Mouse (Mus musculus) kidney, postnatal 25 days (tissue): Measurements from ENCODE around the gene Elmo2.

Experiments used
- DNase-seq, 2 experiments: peaks; one replicate each; pipeline ENCODE4 v3.0.0; 2021; ENCODE audit warnings: mixed read lengths in 2 of 2

The Elmo2 gene

DNA sequence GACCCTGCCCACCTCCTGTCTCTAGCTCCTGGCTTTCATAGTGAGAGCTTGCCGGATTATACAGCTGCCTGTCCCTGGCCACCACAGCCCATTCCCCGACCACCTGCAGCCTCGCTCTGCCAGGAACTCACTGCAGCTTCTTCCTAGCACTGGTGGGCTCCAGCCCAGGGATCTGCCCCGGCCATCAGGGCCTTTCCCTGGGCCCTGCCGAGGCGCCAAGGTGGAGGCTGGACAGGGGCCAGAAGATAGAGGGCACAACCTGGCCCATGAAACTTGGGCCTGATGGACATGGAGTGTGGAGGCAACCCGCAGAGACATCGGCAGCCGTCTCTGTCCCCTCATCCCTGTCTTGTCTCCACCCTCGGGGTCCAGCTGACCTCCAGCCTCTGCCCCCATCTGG lies 70.1 kb downstream of the Elmo2 start:
- no peak for DNase-seq

DNA sequence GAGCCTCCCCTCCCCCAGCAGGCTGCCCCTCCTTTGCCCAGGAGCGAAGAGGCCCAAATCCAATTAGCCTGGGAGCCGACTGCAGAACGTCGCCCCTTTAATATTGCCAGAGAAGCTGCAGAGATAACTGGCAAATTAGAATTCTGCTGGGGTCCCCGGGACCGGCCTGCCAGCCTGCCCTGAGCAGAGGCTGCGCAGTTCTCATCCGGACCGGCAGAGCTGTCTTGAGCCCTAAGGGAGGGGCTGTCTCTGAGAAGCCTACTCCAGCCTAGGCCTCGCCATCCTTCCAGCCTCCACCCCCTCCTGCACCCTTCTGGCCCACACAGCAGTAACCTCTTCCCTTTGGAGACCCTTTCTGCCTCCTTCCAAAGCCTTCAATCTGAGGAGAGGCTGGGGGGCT lies 72.4 kb downstream of the Elmo2 start:
- no peak for DNase-seq

DNA sequence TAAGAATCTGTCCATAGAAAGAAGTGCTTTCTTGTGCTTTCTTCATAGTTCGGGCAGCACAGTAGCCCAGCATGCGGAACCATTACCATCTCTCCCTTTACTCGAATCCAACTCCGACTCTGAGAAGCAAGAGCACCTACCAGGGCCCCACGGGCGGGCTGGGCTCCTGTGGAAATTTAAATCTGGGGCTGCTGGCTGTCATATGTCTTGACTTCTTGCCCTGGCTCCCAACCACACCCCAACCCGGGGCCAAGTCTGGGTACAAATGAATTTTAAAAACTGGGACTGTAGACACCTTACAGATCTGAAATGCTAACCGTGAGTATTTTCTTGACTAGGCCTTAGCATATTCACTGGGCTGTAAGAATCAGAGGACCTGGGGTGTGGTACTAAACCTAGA lies 73.0 kb downstream of the Elmo2 start:
- no peak for DNase-seq

DNA sequence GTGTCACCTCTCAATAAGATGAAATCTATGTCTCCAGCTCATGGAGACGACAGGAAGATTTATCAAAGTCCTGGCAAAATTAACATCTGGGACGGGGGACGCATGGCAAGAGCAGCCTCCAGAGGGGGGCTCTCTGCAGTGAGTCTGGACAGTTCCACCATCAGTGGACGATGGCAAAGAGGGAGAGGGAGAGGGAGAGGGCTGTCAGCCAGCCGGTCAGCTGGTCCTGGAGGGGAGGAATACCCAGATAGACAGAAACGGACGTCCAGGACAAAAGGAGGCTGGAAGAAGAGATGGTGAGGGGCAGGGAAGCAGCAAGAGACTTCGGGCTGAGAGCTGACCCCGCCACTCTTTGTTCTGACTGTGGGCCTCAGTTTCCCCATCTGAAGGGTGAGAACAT lies 73.5 kb downstream of the Elmo2 start:
- DNase-seq = no peak

DNA sequence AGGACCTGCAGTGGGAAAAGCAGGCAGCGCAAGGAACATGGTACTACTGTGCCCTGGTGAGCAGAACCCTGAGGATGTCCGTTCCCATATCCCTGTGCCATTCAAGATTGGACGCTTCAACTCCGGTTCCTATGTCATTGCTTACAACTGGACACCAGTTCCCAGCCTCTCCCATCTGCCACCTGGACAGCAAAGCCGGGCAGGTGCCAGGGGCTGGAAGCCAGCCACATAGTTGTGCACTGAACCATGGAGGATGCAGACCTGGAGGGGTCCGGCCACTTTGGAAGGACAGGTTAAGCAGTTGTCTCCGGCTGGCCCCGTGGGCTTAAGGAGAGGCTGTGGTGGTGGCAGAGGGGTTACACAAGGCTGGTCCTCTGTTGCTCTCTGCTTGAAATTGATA lies 73.9 kb downstream of the Elmo2 start:
- DNase-seq = peak; percentile 67 to 80

DNA sequence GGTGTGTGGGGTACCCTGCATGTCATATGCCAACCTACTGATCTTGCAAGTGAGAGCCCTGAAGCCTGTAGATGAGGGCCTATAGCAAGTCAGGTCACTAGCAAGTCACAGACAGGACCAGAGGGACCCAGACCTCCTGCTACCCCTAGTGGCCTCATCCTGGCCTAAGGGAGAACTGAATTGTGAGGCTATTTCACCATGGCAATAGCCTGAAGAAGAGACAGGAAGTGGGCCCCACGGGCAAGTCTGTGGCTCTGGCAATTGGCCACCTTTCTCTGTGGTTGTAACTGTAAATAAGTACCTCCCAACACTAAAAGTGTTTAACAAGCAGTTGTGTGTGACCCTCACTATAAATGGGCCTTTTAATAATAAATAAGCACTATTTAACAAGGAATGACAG lies 75.4 kb downstream of the Elmo2 start:
- no peak for DNase-seq

DNA sequence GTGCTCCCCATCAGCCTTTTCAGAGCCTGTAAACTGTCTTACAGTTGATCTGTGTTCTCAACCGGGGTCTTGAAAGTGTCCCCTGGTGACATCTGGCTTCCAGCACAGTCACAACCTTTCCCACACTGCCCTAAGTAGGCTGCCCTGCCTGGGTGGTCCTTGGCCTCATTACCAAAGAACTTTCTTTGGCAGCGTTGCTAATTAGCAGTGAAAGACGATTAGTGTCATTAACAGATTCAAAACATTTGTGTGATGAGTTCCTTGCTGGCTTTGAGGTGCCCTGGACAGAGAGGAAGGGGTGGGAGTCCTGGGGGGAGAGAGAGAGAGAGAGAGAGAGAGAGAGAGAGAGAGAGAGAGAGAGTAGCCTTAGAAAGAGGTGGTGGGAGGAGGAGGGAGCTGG lies 77.3 kb downstream of the Elmo2 start:
- DNase-seq = no peak

DNA sequence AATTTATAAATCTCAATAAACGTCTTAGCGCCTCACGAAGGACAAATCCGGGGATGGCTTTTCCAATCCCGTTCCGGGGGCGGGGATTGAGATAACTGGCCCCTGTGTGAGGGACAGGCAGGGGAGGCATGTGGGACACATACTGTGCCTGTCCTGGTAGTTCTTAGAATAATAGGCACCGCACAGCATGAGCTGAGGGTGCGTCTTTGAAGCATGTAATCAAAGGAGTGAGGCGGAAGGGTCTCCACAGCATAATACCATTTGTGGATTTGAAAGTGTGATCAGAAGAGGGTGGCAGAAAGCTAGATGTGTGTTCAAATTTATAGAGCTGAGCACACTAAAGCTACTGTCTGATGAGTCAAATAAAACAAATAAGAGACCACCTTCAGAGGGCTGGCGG lies 79.9 kb downstream of the Elmo2 start:
- no peak for DNase-seq

DNA sequence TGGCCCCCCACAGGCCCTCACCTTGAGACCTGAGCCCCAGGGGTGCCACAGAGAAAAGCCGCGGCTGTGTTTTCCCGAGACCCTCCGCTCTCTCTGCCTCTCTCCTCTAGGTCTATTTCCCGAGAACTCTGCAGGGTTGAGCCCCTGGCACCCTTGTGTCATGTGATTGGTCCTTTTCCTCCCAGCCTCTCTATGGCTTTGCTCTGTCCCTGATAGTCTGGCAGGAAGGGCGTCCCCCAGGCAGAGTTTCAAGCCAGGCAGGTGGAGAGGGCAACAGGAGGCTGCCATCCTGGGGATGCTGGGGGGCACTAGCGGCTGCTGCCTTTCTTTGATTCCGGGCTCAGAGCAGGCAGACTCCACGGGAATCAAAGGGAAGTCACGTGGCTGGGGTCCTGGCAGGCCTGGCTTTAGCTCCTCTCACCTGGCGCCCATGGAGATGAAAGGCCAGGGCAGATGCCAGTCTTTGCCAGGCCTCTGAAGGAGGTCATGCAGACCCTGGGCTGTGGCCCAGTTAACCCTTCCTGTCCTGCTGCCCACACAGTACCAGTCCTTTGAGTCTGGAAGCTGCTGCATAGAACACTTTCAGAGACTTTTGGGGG lies 83.1 kb downstream of the Elmo2 start:
- DNase-seq = no peak

DNA sequence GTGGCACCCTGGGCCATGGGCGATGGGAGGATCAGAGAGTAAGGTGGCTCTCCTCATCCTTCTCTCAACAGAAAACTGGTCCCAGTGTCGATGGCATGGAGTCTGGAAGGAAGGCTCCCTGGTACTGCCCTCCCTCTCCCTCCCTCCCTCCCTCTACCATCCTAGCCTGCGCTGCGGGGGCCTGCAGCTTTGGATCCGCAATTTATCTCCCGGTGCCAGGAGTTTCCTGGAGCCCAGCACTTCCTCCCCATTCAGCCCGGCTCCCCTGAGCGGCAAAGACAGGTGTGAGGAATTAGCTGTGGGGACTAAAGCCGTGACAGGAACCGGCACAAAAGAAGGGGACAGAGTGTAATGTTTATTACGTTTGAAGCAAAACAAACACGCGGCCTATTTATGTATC lies 83.7 kb downstream of the Elmo2 start:
- no peak for DNase-seq

DNA sequence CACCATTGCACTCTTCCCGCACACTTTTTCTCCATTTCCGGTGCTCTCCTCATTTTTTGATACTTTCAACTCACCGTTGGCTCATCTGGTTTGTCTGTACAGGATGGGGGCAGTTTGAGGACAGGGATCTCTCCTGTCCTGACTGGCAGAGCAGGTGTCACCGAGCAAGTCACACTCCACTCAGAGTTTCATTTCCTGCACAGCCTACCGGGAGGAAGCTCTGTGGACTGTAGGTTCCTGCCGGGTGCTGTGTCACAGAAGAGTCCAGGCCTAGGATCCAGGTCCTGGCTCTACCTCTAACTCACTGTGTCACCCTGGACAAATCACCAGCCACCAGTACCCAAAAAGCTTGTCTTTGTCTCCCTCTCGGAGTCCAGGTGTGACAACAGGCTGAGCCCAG lies 84.5 kb downstream of the Elmo2 start:
- no peak for DNase-seq

DNA sequence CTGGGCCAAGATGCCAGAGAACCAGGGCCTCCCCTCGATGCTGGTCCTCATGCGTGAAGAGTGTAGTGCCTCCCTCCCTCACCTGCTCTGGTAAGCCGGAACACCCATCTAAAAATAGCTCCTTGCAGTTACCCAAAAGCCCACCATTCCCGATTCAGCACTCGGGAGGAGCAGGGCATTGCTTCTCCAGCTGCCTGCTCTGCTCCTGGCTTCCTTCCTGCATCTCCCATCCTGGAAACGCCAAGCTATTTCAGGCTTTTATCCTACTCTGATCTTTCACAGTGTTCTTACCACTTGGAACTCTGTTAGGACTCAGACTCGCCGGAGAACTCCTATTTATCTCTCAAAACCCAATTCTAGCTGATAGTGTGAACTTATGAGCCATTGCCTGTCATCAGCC lies 85.9 kb downstream of the Elmo2 start:
- no peak for DNase-seq

DNA sequence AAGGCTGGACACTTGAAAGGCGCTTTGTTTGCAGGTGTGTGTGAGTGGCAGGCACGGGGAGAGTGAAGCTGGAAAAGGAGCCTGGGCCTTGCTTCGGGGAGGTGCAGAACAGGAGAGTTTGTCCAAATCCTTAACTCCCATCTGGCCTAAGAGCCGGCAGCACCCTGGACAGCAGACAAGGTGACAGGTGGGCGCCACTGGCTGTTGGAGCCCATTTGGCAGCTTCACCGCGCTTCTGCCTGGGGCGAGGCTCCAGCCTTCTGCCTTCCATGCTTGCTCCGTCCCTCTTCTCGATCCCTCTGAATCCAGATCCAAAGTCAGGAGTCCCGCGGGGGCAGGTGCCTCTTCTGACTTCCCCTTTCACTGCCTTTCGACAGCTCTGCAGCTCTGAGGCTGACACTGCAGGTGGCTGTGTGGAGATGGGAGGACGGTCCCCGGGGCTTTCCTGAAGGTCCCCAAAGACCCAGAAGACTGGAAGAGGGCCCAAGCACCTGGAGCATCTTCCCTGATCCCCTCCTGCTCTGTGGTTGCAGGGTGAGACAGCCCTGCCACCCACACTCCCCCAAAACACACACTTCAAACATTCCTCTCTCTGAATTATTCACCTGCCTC lies 86.6 kb downstream of the Elmo2 start:
- DNase-seq = no peak

DNA sequence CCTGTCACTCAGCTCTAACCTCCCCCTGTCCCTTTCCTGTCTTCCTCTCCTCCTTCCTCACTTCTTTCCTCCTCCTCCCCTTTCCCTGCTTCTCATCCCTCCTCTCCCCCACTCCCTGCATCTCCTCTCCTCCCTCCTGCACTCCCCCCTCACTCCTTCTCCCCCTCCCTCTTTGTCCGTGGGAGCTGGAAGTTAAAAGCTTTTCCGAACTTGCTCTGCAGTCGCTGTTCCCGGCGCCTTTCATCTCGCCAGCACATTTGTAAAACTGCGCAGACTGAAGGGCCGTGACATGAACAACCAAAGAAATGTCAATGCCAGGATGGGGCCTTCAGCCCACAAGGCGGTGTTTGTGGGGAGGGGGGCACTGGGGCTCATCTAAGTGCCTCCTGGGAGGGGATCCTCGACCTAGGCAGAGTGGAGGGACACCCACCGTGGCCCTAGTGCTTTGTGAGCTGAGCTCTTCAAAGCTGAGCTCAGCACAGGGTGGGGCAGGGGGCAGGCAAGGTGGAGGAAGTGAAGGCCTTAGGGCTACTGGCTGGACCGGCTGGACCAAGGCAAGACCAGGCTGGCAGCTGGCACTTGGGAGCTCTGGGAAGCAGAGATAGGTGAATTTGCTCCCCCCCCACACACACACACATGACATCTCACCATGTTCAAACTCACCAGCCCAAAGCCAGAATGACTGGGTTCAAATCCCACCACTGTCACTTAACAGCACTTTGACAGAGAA lies 87.7 kb downstream of the Elmo2 start:
- no peak for DNase-seq
